In genomic region chr16:96718221-96718620, GRCm38 (mm10) we compare ENCODE assay signal across 12 mouse cellular contexts.
DNase-seq lines count a peak whose midpoint lies in the region; ATAC-seq and TF ChIP-seq lines count a peak whose summit lies in the region.
"Had no signal": no experiment of that assay in that cellular context is flagged by ENCODE, and none has a peak within 500 bp of the region (broad histone marks: within the 10 kb centered on the region; RNA-seq: fewer than 3 reads in every experiment).

No protein-coding gene starts in this region.

- no peak overlapping the region for H3K27ac ChIP-seq in kidney, postnatal 0 days
- H3K27ac ChIP-seq in CH12.LX (ENCODE audit: insufficient read depth, low read depth): no peak overlapping the region
- H3K27ac ChIP-seq in liver, embryonic 13.5 days: no peak overlapping the region
- H3K27ac ChIP-seq: forebrain, embryonic 12.5 days; hindbrain, embryonic 15.5 days; limb, embryonic 12.5 days; neural tube, embryonic 12.5 days had no signal

- no peak for TF ChIP-seq POLR2A in CH12.LX (IDR thresholded peaks at IDR 0.05; ENCODE audit: low read depth, low read length)

- H3K27me3 ChIP-seq in kidney, postnatal 0 days (ENCODE audit: insufficient read depth, low read length): no peaks in the 10 kb centered on the region
- peaks cover 2% of the 10 kb centered on the region for H3K27me3 ChIP-seq in CH12.LX (replicated peaks)
- H3K27me3 ChIP-seq in liver, embryonic 13.5 days: no peaks in the 10 kb centered on the region
- H3K27me3 ChIP-seq: hindbrain, embryonic 15.5 days; neural tube, embryonic 12.5 days had no signal

- H3K79me2 ChIP-seq in CH12.LX (replicated peaks; ENCODE audit: control insufficient read depth, extremely low read depth, insufficient read depth, poor library complexity, severe bottlenecking): no peaks in the 10 kb centered on the region

- H3K9me3 ChIP-seq in kidney, postnatal 0 days (replicated peaks; ENCODE audit: low read length): no peaks in the 10 kb centered on the region
- H3K9me3 ChIP-seq in CH12.LX (replicated peaks; ENCODE audit: low read length): no peaks in the 10 kb centered on the region
- H3K9me3 ChIP-seq in liver, embryonic 13.5 days (replicated peaks): no peaks in the 10 kb centered on the region
- H3K9me3 ChIP-seq: forebrain, embryonic 12.5 days; hindbrain, embryonic 15.5 days; limb, embryonic 12.5 days; neural tube, embryonic 12.5 days had no signal

- dilution Hi-C loops in CH12.LX (cut with MboI; ENCODE audit: extremely low pct_ligation_motif_present, extremely low pct_unique_long_range_greater_than_20kb, low sequenced_read_pairs): no loop called here

- ATAC-seq in kidney, postnatal 0 days (replicated peaks; ENCODE audit: low FRiP score, low read depth): no peak
- no peak for ATAC-seq in liver, embryonic 13.5 days (ENCODE audit: low read depth)

- H3K4me3 ChIP-seq in kidney, postnatal 0 days (replicated peaks; ENCODE audit: low read depth, low read length): no peak overlapping the region
- H3K4me3 ChIP-seq in CH12.LX (replicated peaks in 1 of 3; ENCODE audit: low read depth in 2 of 3, low read length in 2 of 3, poor library complexity in 1 of 3): no peak overlapping the region
- no peak overlapping the region for H3K4me3 ChIP-seq in liver, embryonic 13.5 days (replicated peaks)
- H3K4me3 ChIP-seq: forebrain, embryonic 12.5 days; hindbrain, embryonic 15.5 days; limb, embryonic 12.5 days; neural tube, embryonic 12.5 days had no signal

- no peak overlapping the region for H3K9ac ChIP-seq in kidney, postnatal 0 days (ENCODE audit: low read depth, low read length)
- H3K9ac ChIP-seq in CH12.LX (ENCODE audit: insufficient read depth, low read depth): no peak overlapping the region
- no peak overlapping the region for H3K9ac ChIP-seq in liver, embryonic 13.5 days
- H3K9ac ChIP-seq: forebrain, embryonic 12.5 days; hindbrain, embryonic 15.5 days; limb, embryonic 12.5 days; neural tube, embryonic 12.5 days had no signal

- no peak overlapping the region for H3K4me2 ChIP-seq in kidney, postnatal 0 days (ENCODE audit: low read length)
- no peak overlapping the region for H3K4me2 ChIP-seq in CH12.LX (ENCODE audit: insufficient read depth, low read depth, poor library complexity, severe bottlenecking)
- H3K4me2 ChIP-seq in liver, embryonic 13.5 days: no peak overlapping the region
- H3K4me2 ChIP-seq: forebrain, embryonic 12.5 days; hindbrain, embryonic 15.5 days; limb, embryonic 12.5 days; neural tube, embryonic 12.5 days had no signal

- no peaks in the 10 kb centered on the region for H3K36me3 ChIP-seq in kidney, postnatal 0 days (ENCODE audit: insufficient read depth, low read length)
- H3K36me3 ChIP-seq in CH12.LX (replicated peaks in 1 of 2; ENCODE audit: control insufficient read depth in 1 of 2, insufficient read depth in 1 of 2, low read length in 1 of 2): no peaks in the 10 kb centered on the region
- H3K36me3 ChIP-seq in liver, embryonic 13.5 days: no peaks in the 10 kb centered on the region
- H3K36me3 ChIP-seq: forebrain, embryonic 12.5 days; limb, embryonic 12.5 days; neural tube, embryonic 12.5 days had no signal

- in situ Hi-C loops in CH12.LX (cut with MboI; ENCODE audit: low pct_ligation_motif_present, low pct_unique_long_range_greater_than_20kb, low sequenced_read_pairs): loop anchor here (25.0 kb wide), 2 partner anchors 569 to 994 kb away; no protein-coding TSS in a partner anchor

- peak; percentile 63 for TF ChIP-seq RAD21 in CH12.LX (IDR thresholded peaks at IDR 0.05; ENCODE audit: low read depth, low read length)

- no peaks in the 10 kb centered on the region for H3K4me1 ChIP-seq in kidney, postnatal 0 days (replicated peaks; ENCODE audit: insufficient read depth, low read length)
- H3K4me1 ChIP-seq in CH12.LX (ENCODE audit: control insufficient read depth in 1 of 2, insufficient read depth in 2 of 2): peaks cover 0 to 5% of the 10 kb centered on the region in 2 experiments; a peak in 2 of 4 replicates
- no peaks in the 10 kb centered on the region for H3K4me1 ChIP-seq in liver, embryonic 13.5 days (replicated peaks)
- H3K4me1 ChIP-seq: forebrain, embryonic 12.5 days; limb, embryonic 12.5 days; neural tube, embryonic 12.5 days had no signal

- WGBS in kidney, postnatal 0 days: 8% methylated on average over 2 of the region's 2 CpGs
- WGBS in liver, embryonic 13.5 days (ENCODE audit: insufficient replicate concordance): 5% methylated on average over 2 of the region's 2 CpGs

- TF ChIP-seq EP300 in CH12.LX (IDR thresholded peaks at IDR 0.05; ENCODE audit: low read length): no peak

- intact Hi-C loops in gastrocnemius, postnatal 14 days (cut with DNase I; ENCODE audit: low total_unique reads): no loop called here

- DNase-seq in kidney, postnatal 0 days (ENCODE audit: low spot score): no peak
- DNase-seq in kidney, adult 18-20 months: no peak
- DNase-seq in CH12.LX (ENCODE audit: extremely low read depth): peak; percentile 77
- peak; percentile 52 for DNase-seq in ZHBTc4 (ENCODE audit: low read depth, low spot score)
- peak; percentile 4 for DNase-seq in liver, embryonic 13.5 days
- DNase-seq in right cerebral cortex, postnatal 10 days (ENCODE audit: low spot score in 2 of 2): no peak
- DNase-seq in gastrocnemius, postnatal 14 days: no peak
- DNase-seq: adrenal gland, postnatal 10 days had no signal

- TF ChIP-seq CTCF in kidney, postnatal 0 days (IDR thresholded peaks at IDR 0.05; ENCODE audit: low read depth): peak; percentile 52; the same call in 1 of the 2 replicates
- TF ChIP-seq CTCF in CH12.LX (conservative IDR thresholded peaks at IDR 0.05 in 1 of 2, IDR thresholded peaks at IDR 0.05 in 1 of 2; ENCODE audit: low read depth in 2 of 2, low read length in 2 of 2): peak; percentile 78 to 84

TF ChIP-seq in CH12.LX, 34 proteins besides CTCF, POLR2A, EP300 and RAD21:
- no peak for TF ChIP-seq UBTF (IDR thresholded peaks at IDR 0.05; ENCODE audit: low read depth, low read length)
- TF ChIP-seq USF2 (conservative IDR thresholded peaks at IDR 0.05; ENCODE audit: low read depth, low read length): no peak
- TF ChIP-seq SMC3 (IDR thresholded peaks at IDR 0.05; ENCODE audit: low read depth, low read length): peak; percentile 49
- TF ChIP-seq IRF4 (IDR thresholded peaks at IDR 0.05; ENCODE audit: low read depth, low read length): no peak
- no peak for TF ChIP-seq ZNF384 (IDR thresholded peaks at IDR 0.05; ENCODE audit: low read depth, low read length)
- TF ChIP-seq ZMIZ1 (IDR thresholded peaks at IDR 0.05; ENCODE audit: low read depth, low read length): no peak
- no peak for TF ChIP-seq MXI1 (IDR thresholded peaks at IDR 0.05; ENCODE audit: low read depth, low read length)

Comparison
In these comparisons a context has a peak if more than half of its experiments do, and no peak if none do; other contexts are left out.
1. DNase-seq: peak in CH12.LX (single experiment), ZHBTc4 (single experiment) and liver, embryonic 13.5 days (single experiment); none in kidney, postnatal 0 days (single experiment), kidney, adult 18-20 months (single experiment), right cerebral cortex, postnatal 10 days (0 of 2) and gastrocnemius, postnatal 14 days (single experiment).